Comparison of ENCODE assay signal across 17 mouse cellular contexts in the genomic region with DNA sequence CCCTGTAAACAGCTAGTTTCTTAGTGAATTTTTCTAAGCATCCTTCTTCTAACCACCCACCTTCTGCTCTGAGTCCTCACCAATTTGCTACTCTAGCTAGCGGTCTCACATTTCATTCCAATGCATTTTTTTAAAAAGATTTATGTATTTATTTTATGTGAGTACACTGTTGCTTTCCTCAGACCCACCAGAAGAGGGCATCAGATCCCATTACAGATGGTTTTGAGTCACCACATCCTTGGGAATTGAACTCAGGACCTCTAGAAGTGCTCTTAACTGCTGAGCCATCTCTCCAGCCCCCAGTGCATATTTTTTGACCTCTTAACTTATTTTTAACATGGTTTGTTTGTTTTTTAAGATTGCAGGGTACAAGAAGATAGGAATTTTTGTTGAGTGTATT.
DNase-seq lines count a peak whose midpoint lies in the region; ATAC-seq and TF ChIP-seq lines count a peak whose summit lies in the region.
"Had no signal": no experiment of that assay in that cellular context is flagged by ENCODE, and none has a peak within 500 bp of the region (broad histone marks: within the 10 kb centered on the region; RNA-seq: fewer than 3 reads in every experiment).

No protein-coding gene starts in this region.

- no peaks in the 10 kb centered on the region for H3K27me3 ChIP-seq in forebrain, postnatal 0 days (ENCODE audit: insufficient read depth, low read length)
- H3K27me3 ChIP-seq in forebrain, embryonic 10.5 days (ENCODE audit: poor library complexity, severe bottlenecking) = no peaks in the 10 kb centered on the region
- H3K27me3 ChIP-seq in kidney, embryonic 14.5 days (ENCODE audit: control insufficient read depth, insufficient read depth, low read length) = 0 out of 2 replicates have a peak, but pooled peaks cover 2% of the 10 kb centered on the region
- H3K27me3 ChIP-seq in midbrain, postnatal 0 days (ENCODE audit: insufficient read depth, low read length) = no peaks in the 10 kb centered on the region
- H3K27me3 ChIP-seq in midbrain, embryonic 16.5 days (ENCODE audit: control insufficient read depth, insufficient read depth, low read depth, low read length) = no peaks in the 10 kb centered on the region
- H3K27me3 ChIP-seq: heart, embryonic 13.5 days had no signal

- H3K9me3 ChIP-seq in forebrain, postnatal 0 days (ENCODE audit: low read length) = no peaks in the 10 kb centered on the region; the same call in 1 of the 2 replicates
- no peaks in the 10 kb centered on the region for H3K9me3 ChIP-seq in forebrain, embryonic 10.5 days
- no peaks in the 10 kb centered on the region for H3K9me3 ChIP-seq in kidney, embryonic 14.5 days (ENCODE audit: control insufficient read depth, low read length)
- no peaks in the 10 kb centered on the region for H3K9me3 ChIP-seq in midbrain, postnatal 0 days (ENCODE audit: low read length)
- H3K9me3 ChIP-seq in midbrain, embryonic 16.5 days (replicated peaks; ENCODE audit: control insufficient read depth, low read length, poor library complexity, severe bottlenecking) = no peaks in the 10 kb centered on the region
- H3K9me3 ChIP-seq: heart, embryonic 13.5 days; midbrain, embryonic 10.5 days had no signal

- H3K36me3 ChIP-seq in forebrain, postnatal 0 days (ENCODE audit: insufficient read depth) = no peaks in the 10 kb centered on the region
- H3K36me3 ChIP-seq in forebrain, embryonic 10.5 days (replicated peaks) = no peaks in the 10 kb centered on the region
- no peaks in the 10 kb centered on the region for H3K36me3 ChIP-seq in kidney, embryonic 14.5 days (ENCODE audit: control insufficient read depth, insufficient read depth, low read length)
- no peaks in the 10 kb centered on the region for H3K36me3 ChIP-seq in midbrain, postnatal 0 days (ENCODE audit: insufficient read depth, low read length)
- H3K36me3 ChIP-seq in midbrain, embryonic 16.5 days (ENCODE audit: control insufficient read depth, insufficient read depth, low read length) = no peaks in the 10 kb centered on the region
- H3K36me3 ChIP-seq: heart, embryonic 13.5 days; midbrain, embryonic 10.5 days had no signal

- H3K27ac ChIP-seq in forebrain, postnatal 0 days (ENCODE audit: low read depth, low read length) = no peak overlapping the region
- H3K27ac ChIP-seq in forebrain, embryonic 10.5 days = no peak overlapping the region
- no peak overlapping the region for H3K27ac ChIP-seq in kidney, embryonic 14.5 days (ENCODE audit: low read depth, low read length)
- no peak overlapping the region for H3K27ac ChIP-seq in midbrain, postnatal 0 days (ENCODE audit: low read depth, low read length)
- H3K27ac ChIP-seq in midbrain, embryonic 16.5 days (ENCODE audit: low read length) = no peak overlapping the region
- H3K27ac ChIP-seq: heart, embryonic 13.5 days; midbrain, embryonic 10.5 days had no signal

- no peak for DNase-seq in forebrain, postnatal 0 days
- no peak for DNase-seq in forebrain, embryonic 10.5 days (ENCODE audit: extremely low spot score, low spot score)
- DNase-seq in kidney, adult 9 months = peak; percentile 12
- no peak for DNase-seq in midbrain, postnatal 0 days (ENCODE audit: low spot score)
- DNase-seq in brain, adult 2 months (ENCODE audit: low read depth, low spot score) = peak; percentile 6
- DNase-seq in adrenal gland, adult 8-10 months = no peak
- DNase-seq: adrenal gland, postnatal 25 days; gastrocnemius, postnatal 36 days; layer of hippocampus, adult 9-11 months; liver; right cerebral cortex, postnatal 14 days had no signal

- WGBS in forebrain, postnatal 0 days = 97% methylated on average over 1 of the region's 1 CpGs
- WGBS in forebrain, embryonic 10.5 days = 89% methylated on average over 1 of the region's 1 CpGs
- WGBS in kidney, embryonic 14.5 days = 71% methylated on average over 1 of the region's 1 CpGs
- 89% methylated on average over 1 of the region's 1 CpGs for WGBS in midbrain, postnatal 0 days
- WGBS in midbrain, embryonic 16.5 days = 91% methylated on average over 1 of the region's 1 CpGs

- no peak overlapping the region for H3K9ac ChIP-seq in forebrain, postnatal 0 days
- H3K9ac ChIP-seq in kidney, embryonic 14.5 days (ENCODE audit: low read depth, low read length) = no peak overlapping the region
- no peak overlapping the region for H3K9ac ChIP-seq in midbrain, postnatal 0 days (replicated peaks; ENCODE audit: low read length, poor library complexity, severe bottlenecking)
- H3K9ac ChIP-seq in midbrain, embryonic 16.5 days (ENCODE audit: low read depth, low read length) = no peak overlapping the region
- H3K9ac ChIP-seq: heart, embryonic 13.5 days had no signal

- ATAC-seq in forebrain, postnatal 0 days = no peak
- ATAC-seq in kidney, embryonic 14.5 days (ENCODE audit: low FRiP score, low TSS enrichment) = no peak
- no peak for ATAC-seq in midbrain, postnatal 0 days (ENCODE audit: low FRiP score)
- no peak for ATAC-seq in midbrain, embryonic 16.5 days
- ATAC-seq: intestine, embryonic 16.5 days had no signal

- no peak overlapping the region for H3K4me3 ChIP-seq in forebrain, postnatal 0 days (ENCODE audit: low read depth, low read length)
- no peak overlapping the region for H3K4me3 ChIP-seq in forebrain, embryonic 10.5 days
- no peak overlapping the region for H3K4me3 ChIP-seq in kidney, embryonic 14.5 days (ENCODE audit: low read length)
- no peak overlapping the region for H3K4me3 ChIP-seq in midbrain, postnatal 0 days (ENCODE audit: low read depth, low read length)
- no peak overlapping the region for H3K4me3 ChIP-seq in midbrain, embryonic 16.5 days (ENCODE audit: low read depth, low read length)
- H3K4me3 ChIP-seq: heart, embryonic 13.5 days; midbrain, embryonic 10.5 days; myocyte had no signal

- H3K4me2 ChIP-seq in forebrain, postnatal 0 days (ENCODE audit: low read depth) = no peak overlapping the region
- H3K4me2 ChIP-seq in kidney, embryonic 14.5 days (replicated peaks; ENCODE audit: low read depth, low read length) = no peak overlapping the region
- H3K4me2 ChIP-seq in midbrain, postnatal 0 days (ENCODE audit: low read depth, low read length, poor library complexity, severe bottlenecking) = no peak overlapping the region
- no peak overlapping the region for H3K4me2 ChIP-seq in midbrain, embryonic 16.5 days (ENCODE audit: low read length)
- H3K4me2 ChIP-seq: heart, embryonic 13.5 days had no signal

- peak; percentile 19; the same call in 1 of the 2 replicates for TF ChIP-seq CTCF in forebrain, postnatal 0 days (IDR thresholded peaks at IDR 0.05; ENCODE audit: low read depth)
- TF ChIP-seq CTCF in midbrain, postnatal 0 days (IDR thresholded peaks at IDR 0.05) = peak; percentile 46

- H3K4me1 ChIP-seq in forebrain, postnatal 0 days (ENCODE audit: insufficient read depth) = peaks cover 4% of the 10 kb centered on the region; the same call in 1 of the 2 replicates
- H3K4me1 ChIP-seq in forebrain, embryonic 10.5 days = peaks cover 19% of the 10 kb centered on the region
- H3K4me1 ChIP-seq in kidney, embryonic 14.5 days (ENCODE audit: control insufficient read depth, insufficient read depth, low read length) = no peaks in the 10 kb centered on the region
- no peaks in the 10 kb centered on the region for H3K4me1 ChIP-seq in midbrain, postnatal 0 days (ENCODE audit: insufficient read depth, low read length)
- peaks cover 4% of the 10 kb centered on the region for H3K4me1 ChIP-seq in midbrain, embryonic 16.5 days (ENCODE audit: control insufficient read depth, insufficient read depth, low read length)
- H3K4me1 ChIP-seq: heart, embryonic 13.5 days had no signal

Comparison
In these comparisons a context has a peak if more than half of its experiments do, and no peak if none do; other contexts are left out.
1. DNase-seq: peak in kidney, adult 9 months (single experiment) and brain, adult 2 months (single experiment); none in forebrain, postnatal 0 days (single experiment), forebrain, embryonic 10.5 days (single experiment), midbrain, postnatal 0 days (single experiment) and adrenal gland, adult 8-10 months (single experiment).